Mouse (Mus musculus) megakaryocyte, embryonic 14.5 days (primary cell): ENCODE measurements around the gene Arhgap28. TPM values are rescaled to one million over a fixed set of nuclear protein-coding genes. Genes with fewer than 3 reads are reported as not detected.

Experiments used
- H3K27me3 ChIP-seq: replicated peaks from 2 replicates; pipeline ENCODE3; 2012; ENCODE audit warnings: inconsistent platforms
- H3K36me3 ChIP-seq: replicated peaks from 2 replicates; pipeline ENCODE3; 2012; ENCODE audit warnings: low read length, inconsistent platforms, mixed read lengths
- H3K4me1 ChIP-seq: 2 replicates; pipeline ENCODE4 v1.6.1; 2012; ENCODE audit warnings: inconsistent platforms
- H3K4me3 ChIP-seq: replicated peaks from 2 replicates; pipeline ENCODE3; 2012; ENCODE audit warnings: moderate library complexity, mild to moderate bottlenecking, inconsistent platforms
- H3K9me3 ChIP-seq: 2 replicates; pipeline ENCODE4 v1.6.1; 2012; ENCODE audit warnings: inconsistent platforms
- FLI1 ChIP-seq: IDR thresholded peaks from 2 replicates; pipeline ENCODE4 v1.6.1; 2012; ENCODE audit warnings: low read length, inconsistent platforms, mixed read lengths
- GATA1 ChIP-seq: IDR thresholded peaks from 3 replicates; pipeline ENCODE4 v1.6.1; 2012; ENCODE audit warnings: mixed read lengths, low read length, inconsistent platforms, borderline replicate concordance
- polyA plus RNA-seq: library from polyadenylated mRNA; stranded (reverse); fragments of >175 nt; gene quantifications from 2 replicates; pipeline ENCODE4 v1.2.3, GENCODE M21; 2012; ENCODE audit warnings: low replicate concordance; ENCODE audit not compliant: insufficient read depth

Arhgap28 gene
- polyA plus RNA-seq, 1 experiment = 0.13 TPM

GRCm38 (mm10) chr17:67809171-67809570 is 194.7 kb downstream of the Arhgap28 start:
- Histone ChIP-seq H3K4me3 (no peak overlapping the region), H3K36me3 (no peaks in the 10 kb centered on the region), H3K27me3 (no peaks in the 10 kb centered on the region), H3K4me1 (no peaks in the 10 kb centered on the region), H3K9me3 (peaks cover 77% of the 10 kb centered on the region)
- TF ChIP-seq FLI1 (no peak), GATA1 (no peak)
